Mouse (Mus musculus) lung, adult 2 months (tissue): ENCODE data around the gene Rarb.

Experiments
- CTCF ChIP-seq: fragments of 200-500 bp; IDR thresholded peaks from 2 replicates; pipeline ENCODE4 v1.5.1; 2011; ENCODE audit warnings: mild to moderate bottlenecking, low read length, control low read depth; ENCODE audit not compliant: insufficient read depth
- POLR2A ChIP-seq: fragments of 200-500 bp; IDR thresholded peaks from 2 replicates; pipeline ENCODE4 v1.6.1; 2011; ENCODE audit warnings: low read depth, mild to moderate bottlenecking, control low read depth, low read length, borderline replicate concordance; ENCODE audit errors: extremely low read depth

GRCm38 (mm10) chr14:16478606-16479323 is 340.2 kb downstream of the Rarb start:
- TF ChIP-seq POLR2A = no peak
- no peak for TF ChIP-seq CTCF
